Mouse (Mus musculus) left cerebral cortex, adult 2 months (tissue): ENCODE results near the gene Tmem132c. TPM values are rescaled to one million over a fixed set of nuclear protein-coding genes. Genes with fewer than 3 reads are reported as not detected.

ENCODE experiments used
- DNase-seq, 2 experiments: peaks; one replicate each; pipeline ENCODE4 v3.0.0; 2021 to 2022; ENCODE audit warnings: low spot score in 2 of 2, mixed read lengths in 1 of 2; ENCODE audit errors: extremely low spot score in 1 of 2
- H3K27ac ChIP-seq: fragments of 200-600 bp; 2 replicates; pipeline ENCODE4 v1.8.1; 2022
- H3K4me3 ChIP-seq: fragments of 200-600 bp; 2 replicates; pipeline ENCODE4 v1.8.1; 2022
- CTCF ChIP-seq: fragments of 200-600 bp; IDR thresholded peaks from 2 replicates; pipeline ENCODE4 v1.8.1; 2022; ENCODE audit warnings: antibody characterized with exemption, mild to moderate bottlenecking, moderate library complexity
- intact Hi-C: fragments of 180-260 bp; cut with DNase I; formaldehyde crosslinking; loops from one replicate; pipeline ENCODE4 v1.15.1; 2025
- total RNA-seq, 2 experiments: library from RNA; stranded (reverse); gene quantifications; 2 replicates each; pipeline ENCODE4 v1.2.3; 2021

The Tmem132c gene
- total RNA-seq, 2 experiments from 2014 or later = 6.2 to 9.5 TPM

- Histone ChIP-seq H3K4me3 (no peak overlapping the region), H3K27ac (no peak overlapping the region)
- intact Hi-C loops = no loop called here
- no peak for TF ChIP-seq CTCF
- DNase-seq = no peak
Observed at GRCm38 (mm10) chr5:127311005-127311331, 69.4 kb downstream of the Tmem132c start.

GRCm38 (mm10) chr5:127313634-127314033, 72.0 kb downstream of the Tmem132c start:
- no peak overlapping the region for H3K27ac ChIP-seq
- no peak overlapping the region for H3K4me3 ChIP-seq
- DNase-seq = no peak
- no peak for TF ChIP-seq CTCF
- intact Hi-C loops = no loop called here

- H3K4me3 ChIP-seq = no peak overlapping the region
- intact Hi-C loops = no loop called here
- no peak overlapping the region for H3K27ac ChIP-seq
- TF ChIP-seq CTCF = no peak
- no peak for DNase-seq
Observed at GRCm38 (mm10) chr5:127319096-127319779, 77.6 kb downstream of the Tmem132c start.

- H3K4me3 ChIP-seq = no peak overlapping the region
- intact Hi-C loops = no loop called here
- DNase-seq = no peak
- H3K27ac ChIP-seq = no peak overlapping the region
- no peak for TF ChIP-seq CTCF
Observed at GRCm38 (mm10) chr5:127324645-127325044, 83.0 kb downstream of the Tmem132c start.

GRCm38 (mm10) chr5:127336048-127336907, 94.7 kb downstream of the Tmem132c start:
- H3K27ac ChIP-seq = no peak overlapping the region
- intact Hi-C loops = no loop called here
- DNase-seq = peak in 1 of 2 experiments; percentile 16
- H3K4me3 ChIP-seq = no peak overlapping the region
- no peak for TF ChIP-seq CTCF

- intact Hi-C loops = no loop called here
Observed at GRCm38 (mm10) chr5:127336908-127337265, 95.3 kb downstream of the Tmem132c start.

GRCm38 (mm10) chr5:127339016-127339435, 97.4 kb downstream of the Tmem132c start:
- intact Hi-C loops = no loop called here
- H3K4me3 ChIP-seq = no peak overlapping the region
- no peak overlapping the region for H3K27ac ChIP-seq
- no peak for DNase-seq
- TF ChIP-seq CTCF = no peak

More at GRCm38 (mm10) chr5:127336908-127337265, 95.3 kb downstream of the Tmem132c start:
- TF ChIP-seq CTCF = no peak
- no peak overlapping the region for H3K4me3 ChIP-seq
- no peak for DNase-seq
- no peak overlapping the region for H3K27ac ChIP-seq

GRCm38 (mm10) chr5:127341158-127341557, 99.5 kb downstream of the Tmem132c start:
- no peak for DNase-seq
- Histone ChIP-seq H3K27ac (no peak overlapping the region), H3K4me3 (no peak overlapping the region)
- intact Hi-C loops = no loop called here
- peak; percentile 44 for TF ChIP-seq CTCF

GRCm38 (mm10) chr5:127344721-127345120, 103.1 kb downstream of the Tmem132c start:
- TF ChIP-seq CTCF = peak; percentile 14
- Histone ChIP-seq H3K27ac (no peak overlapping the region), H3K4me3 (no peak overlapping the region)
- intact Hi-C loops = no loop called here
- no peak for DNase-seq

- H3K4me3 ChIP-seq = no peak overlapping the region
- intact Hi-C loops = no loop called here
- TF ChIP-seq CTCF = no peak
- H3K27ac ChIP-seq = no peak overlapping the region
- DNase-seq = no peak
Observed at GRCm38 (mm10) chr5:127346364-127346763, 104.8 kb downstream of the Tmem132c start.

- intact Hi-C loops = no loop called here
- no peak for TF ChIP-seq CTCF
- no peak overlapping the region for H3K4me3 ChIP-seq
- DNase-seq = no peak
- H3K27ac ChIP-seq = no peak overlapping the region
Observed at GRCm38 (mm10) chr5:127347053-127347748, 105.6 kb downstream of the Tmem132c start.
